Mouse (Mus musculus): ENCODE results near the gene Sirt3. TPM values are rescaled to one million over a fixed set of nuclear protein-coding genes. Genes with fewer than 3 reads are reported as not detected.

Sirt3 gene
- 10 to 100 TPM in 1 of 2 experiments, 1 to 10 TPM in 1; 7.5 to 19.5 TPM for polyA plus RNA-seq (2012; fragmentation: generic; extraction: Trizol)

DNA sequence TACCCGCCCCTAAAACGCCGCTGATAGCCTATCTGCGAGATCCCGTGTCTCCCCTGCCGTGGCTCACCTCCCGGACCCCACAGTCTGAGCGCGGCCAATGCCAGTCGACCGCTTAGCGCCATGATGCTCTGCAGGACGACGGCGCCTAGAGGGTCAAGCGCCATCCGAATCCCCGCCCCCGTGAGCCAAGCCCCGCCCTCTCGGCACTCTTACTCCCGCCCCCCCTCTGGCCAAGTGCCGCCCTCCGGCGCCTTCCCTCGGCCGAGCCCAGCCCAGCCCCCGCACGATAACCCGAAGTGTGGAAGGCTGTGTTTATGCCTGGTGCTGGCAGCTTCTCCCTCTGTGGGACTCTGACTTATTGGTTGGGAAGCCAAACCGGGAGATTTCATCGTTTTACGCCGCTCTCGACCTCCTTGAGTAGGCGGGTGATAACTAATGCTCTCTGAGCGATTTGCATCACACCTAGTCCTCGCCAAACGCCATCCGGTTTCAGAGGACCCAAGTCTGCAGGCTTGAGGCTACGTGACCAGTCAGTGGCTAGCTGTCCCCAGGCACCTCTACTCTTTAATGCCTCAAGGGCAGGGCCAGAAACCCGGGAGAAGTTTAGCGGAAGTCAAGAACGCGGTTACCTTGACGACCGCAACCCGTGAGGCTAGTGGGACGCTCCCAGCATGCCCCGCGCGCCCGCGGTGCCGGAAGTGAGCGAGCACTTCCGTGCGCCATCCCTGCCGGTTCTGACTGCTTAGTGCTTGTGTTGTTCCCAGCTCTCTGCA lies at the start of gene Sirt3, which contains the start of gene Psmd13:
TSS of gene Sirt3 (minus strand) at position 614 of the 773 bp plus-strand sequence.
TSS of gene Psmd13 (plus strand) at position 273 of the 773 bp plus-strand sequence.

DNA sequence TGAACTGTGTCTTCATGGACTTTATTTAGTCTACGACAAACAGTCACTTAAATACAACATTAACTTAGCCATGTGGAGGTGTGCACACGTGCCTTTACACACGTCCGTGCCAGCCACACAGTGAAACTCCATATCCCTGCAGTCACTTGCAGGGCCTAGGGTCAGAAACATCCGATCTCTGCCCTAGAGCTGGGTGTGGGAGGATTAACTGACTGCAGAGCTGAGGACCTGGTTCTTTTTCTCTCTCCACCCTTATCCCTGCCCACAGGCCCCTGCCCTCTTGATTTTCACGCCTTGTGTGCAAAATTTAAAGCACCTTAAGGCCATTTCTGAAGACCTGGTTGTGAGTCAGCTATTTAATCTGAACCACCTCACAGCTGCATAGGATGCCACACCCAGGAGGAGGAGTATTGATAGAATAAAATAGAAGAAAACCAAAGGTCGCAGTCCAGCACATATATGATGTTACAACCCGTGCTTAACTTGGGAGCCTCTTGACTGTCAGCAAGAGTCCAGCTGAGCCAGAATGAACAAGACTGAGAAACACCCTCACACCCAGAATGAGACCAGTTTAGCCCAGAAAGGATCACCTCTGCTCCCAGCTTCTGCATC lies 38.4 kb upstream of the Sirt3 start, which contains the start of gene Nlrp6:
TSS of gene Nlrp6 (plus strand) at position 485 of the 612 bp plus-strand sequence.

DNA sequence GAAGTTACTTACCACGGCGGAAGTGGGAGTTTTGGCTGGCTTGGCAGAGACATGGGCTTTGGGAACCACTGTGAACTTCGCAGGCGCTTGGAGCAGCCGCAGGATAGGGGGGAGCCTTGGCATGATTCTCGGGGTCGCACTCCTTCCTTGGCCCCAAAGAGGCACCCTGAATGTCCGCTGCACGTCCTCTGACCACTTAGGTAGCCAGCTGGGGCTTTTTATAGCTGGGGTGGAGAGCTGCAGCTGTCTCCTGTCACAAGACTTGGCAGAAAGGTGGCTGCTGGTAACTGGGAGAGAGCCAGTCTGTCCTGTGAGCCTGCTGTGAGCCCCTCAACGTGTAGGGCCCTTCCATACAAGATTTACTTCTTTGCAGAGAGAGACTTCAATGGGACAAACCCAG lies 18.1 kb upstream of the Sirt3 start, which contains the start of gene Cox8b:
TSS of gene Cox8b (minus strand) at position 227 of the 400 bp plus-strand sequence.

GRCm38 (mm10) chr7:140857550-140858505 lies 24.3 kb downstream of the Sirt3 start, which contains the start of gene Bet1l:
TSS of gene Bet1l (minus strand) at chr7:140857577.

GRCm38 (mm10) chr7:140856785-140857549 lies 25.1 kb downstream of the Sirt3 start, which contains the start of gene Ric8a:
TSS of gene Ric8a (plus strand) at chr7:140856957.

GRCm38 (mm10) chr7:140855860-140856784 lies 26.0 kb downstream of the Sirt3 start, which contains the start of gene Gm45785:
TSS of gene Gm45785 (minus strand) at chr7:140856331.

GRCm38 (mm10) chr7:140847755-140848580 lies 34.1 kb downstream of the Sirt3 start, which contains the start of gene Odf3:
TSS of gene Odf3 (plus strand) at chr7:140847805.

GRCm38 (mm10) chr7:140844905-140845665 lies 37.0 kb downstream of the Sirt3 start, which contains the start of gene Scgb1c1:
TSS of gene Scgb1c1 (plus strand) at chr7:140845547.

GRCm38 (mm10) chr7:140834968-140835757 lies 46.9 kb downstream of the Sirt3 start, which contains the start of gene Urah:
TSS of gene Urah (plus strand) at chr7:140835018.

GRCm38 (mm10) chr7:140821653-140822329 lies 60.3 kb downstream of the Sirt3 start, which contains the start of gene Zfp941:
TSS of gene Zfp941 (minus strand) at chr7:140822178.

Other genes starting within 250 kb of the Sirt3 start
- gene Olfr53, start 235.9 kb downstream of the Sirt3 start, polyA plus RNA-seq (2012; fragmentation: generic; extraction: Trizol) = not detected
- gene Olfr539, start 222.4 kb downstream of the Sirt3 start, polyA plus RNA-seq (2012; fragmentation: generic; extraction: Trizol) = under 1 TPM in 1 of 2 experiments, not detected in 1; under 0.01 TPM
- not detected for gene Olfr45, start 200.4 kb downstream of the Sirt3 start, polyA plus RNA-seq (2012; fragmentation: generic; extraction: Trizol)
- not detected for gene Olfr541, start 185.0 kb downstream of the Sirt3 start, polyA plus RNA-seq (2012; fragmentation: generic; extraction: Trizol)
- under 1 TPM in 1 of 2 experiments, not detected in 1; 0.01 TPM for gene Cyp2e1, start 118.6 kb downstream of the Sirt3 start, polyA plus RNA-seq (2012; fragmentation: generic; extraction: Trizol)
- not detected for gene Syce1, start 94.5 kb downstream of the Sirt3 start, polyA plus RNA-seq (2012; fragmentation: generic; extraction: Trizol)
- under 1 TPM in 1 of 2 experiments, not detected in 1; 0.02 TPM for gene Zfp941, start 60.1 kb downstream of the Sirt3 start, polyA plus RNA-seq (2012; fragmentation: generic; extraction: Trizol)
- under 1 TPM; 0.09 TPM for gene Urah, start 47.3 kb downstream of the Sirt3 start, polyA plus RNA-seq (2012; fragmentation: generic; extraction: Trizol)
- gene Scgb1c1, start 36.8 kb downstream of the Sirt3 start, polyA plus RNA-seq (2012; fragmentation: generic; extraction: Trizol) = not detected
- gene Odf3, start 34.5 kb downstream of the Sirt3 start, polyA plus RNA-seq (2012; fragmentation: generic; extraction: Trizol) = under 1 TPM in 1 of 2 experiments, not detected in 1; 0.05 TPM
- gene Gm45785, start 26.0 kb downstream of the Sirt3 start, polyA plus RNA-seq (2012; fragmentation: generic; extraction: Trizol) = not detected
- gene Ric8a, start 25.4 kb downstream of the Sirt3 start, polyA plus RNA-seq (2012; fragmentation: generic; extraction: Trizol) = 10 to 100 TPM; 19.4 to 29.0 TPM
- gene Bet1l, start 24.7 kb downstream of the Sirt3 start, polyA plus RNA-seq (2012; fragmentation: generic; extraction: Trizol) = 10 to 100 TPM; 11.9 to 31.0 TPM
- 100 to 1,000 TPM in 1 of 2 experiments, 10 to 100 TPM in 1; 91.3 to 207 TPM for gene Psmd13, start 341 bp downstream of the Sirt3 start, polyA plus RNA-seq (2012; fragmentation: generic; extraction: Trizol)
- not detected for gene Cox8b, start 18.1 kb upstream of the Sirt3 start, polyA plus RNA-seq (2012; fragmentation: generic; extraction: Trizol)
- under 1 TPM in 1 of 2 experiments, not detected in 1; 0.02 TPM for gene Nlrp6, start 38.6 kb upstream of the Sirt3 start, polyA plus RNA-seq (2012; fragmentation: generic; extraction: Trizol)
- 10 to 100 TPM; 13.7 to 29.8 TPM for gene Pgghg, start 59.1 kb upstream of the Sirt3 start, polyA plus RNA-seq (2012; fragmentation: generic; extraction: Trizol)
- 1 to 10 TPM in 1 of 2 experiments, under 1 TPM in 1; 0.25 to 2.7 TPM for gene Ifitm5, start 68.0 kb upstream of the Sirt3 start, polyA plus RNA-seq (2012; fragmentation: generic; extraction: Trizol)
- under 1 TPM; 0.14 to 0.58 TPM for gene Gm45717, start 73.6 kb upstream of the Sirt3 start, polyA plus RNA-seq (2012; fragmentation: generic; extraction: Trizol)
- 1,000 to 10,000 TPM; 1,155 to 1,564 TPM for gene Ifitm2, start 73.7 kb upstream of the Sirt3 start, polyA plus RNA-seq (2012; fragmentation: generic; extraction: Trizol)
- 10 to 100 TPM; 12.2 to 27.4 TPM for gene Ifitm1, start 84.9 kb upstream of the Sirt3 start, polyA plus RNA-seq (2012; fragmentation: generic; extraction: Trizol)
- gene Ifitm3, start 128.5 kb upstream of the Sirt3 start, polyA plus RNA-seq (2012; fragmentation: generic; extraction: Trizol) = 1,000 to 10,000 TPM; 1,553 to 1,705 TPM
- gene Ifitm6, start 135.6 kb upstream of the Sirt3 start, polyA plus RNA-seq (2012; fragmentation: generic; extraction: Trizol) = 1 to 10 TPM; 2.5 to 4.3 TPM
- not detected for gene Gm17387, start 146.8 kb upstream of the Sirt3 start, polyA plus RNA-seq (2012; fragmentation: generic; extraction: Trizol)
- 1 to 10 TPM; 3.9 to 4.3 TPM for gene B4galnt4, start 178.8 kb upstream of the Sirt3 start, polyA plus RNA-seq (2012; fragmentation: generic; extraction: Trizol)
- gene Pkp3, start 195.9 kb upstream of the Sirt3 start, polyA plus RNA-seq (2012; fragmentation: generic; extraction: Trizol) = 1 to 10 TPM; 1.8 to 6.9 TPM
- gene Sigirr, start 218.3 kb upstream of the Sirt3 start, polyA plus RNA-seq (2012; fragmentation: generic; extraction: Trizol) = 1 to 10 TPM; 3.7 to 6.1 TPM
- gene Ano9, start 235.5 kb upstream of the Sirt3 start, polyA plus RNA-seq (2012; fragmentation: generic; extraction: Trizol) = not detected
- gene Ptdss2, start 240.1 kb upstream of the Sirt3 start, polyA plus RNA-seq (2012; fragmentation: generic; extraction: Trizol) = 10 to 100 TPM; 18.4 to 33.3 TPM

Measured in C3H10T1/2 (cell line).